Comparison of ENCODE assay signal across 8 mouse cellular contexts in the genomic region with DNA sequence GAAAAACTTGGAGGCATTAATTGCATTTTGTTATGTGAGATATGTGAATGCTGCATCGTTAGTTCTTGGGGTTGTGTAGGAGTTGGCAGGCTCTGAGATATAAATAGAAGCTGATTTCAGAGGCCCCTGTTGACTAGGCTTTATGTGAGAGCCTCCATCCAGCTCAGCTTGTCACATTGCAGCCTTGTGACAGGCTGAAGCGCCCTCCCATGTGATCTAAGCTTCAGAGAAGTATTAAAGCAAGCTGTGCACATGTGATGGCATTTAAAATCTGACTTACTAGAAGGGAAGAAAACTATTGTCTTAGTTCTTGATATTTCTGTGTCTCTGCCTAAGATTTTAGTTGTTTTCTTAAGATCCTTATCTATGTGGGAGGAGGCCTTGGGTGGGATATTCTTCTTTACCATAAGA. TPM values are rescaled to one million over a fixed set of nuclear protein-coding genes. Genes with fewer than 3 reads are reported as not detected.
A peak's percentile ranks its signal among the peaks of the same experiment; 100 is the strongest.
DNase-seq lines count a peak whose midpoint lies in the region; ATAC-seq and TF ChIP-seq lines count a peak whose summit lies in the region.

No protein-coding gene starts in this region.

- H3K4me2 ChIP-seq in heart, embryonic 12.5 days = peak overlapping the region; percentile 76
- H3K4me2 ChIP-seq in kidney, embryonic 16.5 days (replicated peaks; ENCODE audit: low read depth, low read length) = peak overlapping the region; percentile 67

- H3K79me2 ChIP-seq in liver, adult 2 months (ENCODE audit: control insufficient read depth, insufficient read depth, low read length) = peaks cover 11% of the 10 kb centered on the region; the same call in 1 of the 2 replicates

- no peaks in the 10 kb centered on the region for H3K9me3 ChIP-seq in erythroblast, embryonic 14.5 days (ENCODE audit: control insufficient read depth, low read length)
- H3K9me3 ChIP-seq in heart, embryonic 12.5 days (replicated peaks) = no peaks in the 10 kb centered on the region
- H3K9me3 ChIP-seq in kidney, embryonic 16.5 days (ENCODE audit: low read length) = no peaks in the 10 kb centered on the region

- H3K9ac ChIP-seq in heart, embryonic 12.5 days = peak overlapping the region; percentile 77
- H3K9ac ChIP-seq in kidney, embryonic 16.5 days (replicated peaks; ENCODE audit: low read length) = peak overlapping the region; percentile 76
- H3K9ac ChIP-seq in liver, adult 2 months (ENCODE audit: low read depth, low read length) = peak overlapping the region; percentile 1

- peaks cover 22% of the 10 kb centered on the region for H3K4me1 ChIP-seq in erythroblast, embryonic 14.5 days (ENCODE audit: control insufficient read depth)
- peaks cover 8% of the 10 kb centered on the region for H3K4me1 ChIP-seq in heart, embryonic 12.5 days (replicated peaks)
- H3K4me1 ChIP-seq in kidney, embryonic 16.5 days (ENCODE audit: insufficient read depth, low read length) = peaks cover 5% of the 10 kb centered on the region
- peaks cover 5% of the 10 kb centered on the region; the same call in 1 of the 2 replicates for H3K4me1 ChIP-seq in liver, adult 2 months (ENCODE audit: control insufficient read depth, insufficient read depth, low read length)

- peak; percentile 58 for ATAC-seq in heart, embryonic 12.5 days (ENCODE audit: insufficient number of reproducible peaks, low FRiP score)
- no peak; the same call in 1 of the 2 replicates for ATAC-seq in kidney, embryonic 16.5 days (ENCODE audit: low FRiP score, low TSS enrichment)

- peak; percentile 6 to 33 for DNase-seq in CD8-positive naive resting alpha-beta T cell, adult 2 months (ENCODE audit: low read depth in 2 of 2, low spot score in 2 of 2)
- peak; percentile 56 for DNase-seq in brain, embryonic 18.5 days (ENCODE audit: low read depth, low spot score)
- DNase-seq in liver, adult 2 months (ENCODE audit: extremely low read depth, low read depth, low spot score) = peak; percentile 84
- DNase-seq in monocyte, adult 2 months (ENCODE audit: low read depth in 1 of 2, low spot score in 2 of 2) = peak; percentile 5 to 53
- DNase-seq in splenic B cell, adult 2 months (ENCODE audit: low read depth, low spot score) = peak; percentile 85

- TF ChIP-seq POLR2A in liver, adult 2 months (IDR thresholded peaks at IDR 0.05; ENCODE audit: extremely low read depth, insufficient read depth, low read length) = no peak

- H3K36me3 ChIP-seq in erythroblast, embryonic 14.5 days (ENCODE audit: control insufficient read depth) = peaks cover 38% of the 10 kb centered on the region
- H3K36me3 ChIP-seq in heart, embryonic 12.5 days = peaks cover 15% of the 10 kb centered on the region
- H3K36me3 ChIP-seq in kidney, embryonic 16.5 days (ENCODE audit: insufficient read depth, low read length) = peaks cover 9% of the 10 kb centered on the region
- H3K36me3 ChIP-seq in liver, adult 2 months (ENCODE audit: control insufficient read depth, insufficient read depth, low read length) = peaks cover 18% of the 10 kb centered on the region
- H3K36me3 ChIP-seq in splenic B cell, adult 2 months (ENCODE audit: control insufficient read depth, insufficient read depth, low read length, poor library complexity, severe bottlenecking) = peaks cover 2% of the 10 kb centered on the region; the same call in 1 of the 2 replicates

- peak overlapping the region; percentile 88 for H3K4me3 ChIP-seq in erythroblast, embryonic 14.5 days (replicated peaks)
- H3K4me3 ChIP-seq in heart, embryonic 12.5 days = peak overlapping the region; percentile 99
- peak overlapping the region; percentile 72 for H3K4me3 ChIP-seq in kidney, embryonic 16.5 days (ENCODE audit: low read length)
- peak overlapping the region; percentile 74 for H3K4me3 ChIP-seq in liver, adult 2 months (ENCODE audit: insufficient read depth, low read depth, low read length)

- H3K27ac ChIP-seq in heart, embryonic 12.5 days (ENCODE audit: poor library complexity, severe bottlenecking) = peak overlapping the region; percentile 84
- H3K27ac ChIP-seq in kidney, embryonic 16.5 days (ENCODE audit: low read length) = peak overlapping the region; percentile 53; the same call in 1 of the 2 replicates
- H3K27ac ChIP-seq in liver, adult 2 months (replicated peaks; ENCODE audit: insufficient read depth, low read depth, low read length) = peak overlapping the region; percentile 11

- no peak for TF ChIP-seq CTCF in liver, adult 2 months (IDR thresholded peaks at IDR 0.05; ENCODE audit: low read depth, low read length)

- H3K27me3 ChIP-seq in erythroblast, embryonic 14.5 days (ENCODE audit: control insufficient read depth) = no peaks in the 10 kb centered on the region
- H3K27me3 ChIP-seq in heart, embryonic 12.5 days (replicated peaks) = no peaks in the 10 kb centered on the region
- H3K27me3 ChIP-seq in kidney, embryonic 16.5 days (ENCODE audit: insufficient read depth, low read length) = no peaks in the 10 kb centered on the region
- H3K27me3 ChIP-seq in liver, adult 2 months (ENCODE audit: control insufficient read depth, insufficient read depth, low read length) = no peaks in the 10 kb centered on the region
- H3K27me3 ChIP-seq in splenic B cell, adult 2 months (ENCODE audit: control insufficient read depth, insufficient read depth, low read length, poor library complexity, severe bottlenecking) = no peaks in the 10 kb centered on the region

- WGBS in heart, embryonic 12.5 days = 0% methylated on average over 2 of the region's 2 CpGs
- 0% methylated on average over 2 of the region's 2 CpGs for WGBS in kidney, embryonic 16.5 days
- WGBS in liver, adult 2 months = 0% methylated on average over 2 of the region's 2 CpGs

RNA-seq across cellular contexts. Expression of gene Zfand5, which starts 2.1 kb away (rescaled TPM):
- polyA plus RNA-seq in erythroblast, embryonic 14.5 days (2012) = 2.1 and 2.2 TPM in 2 replicates
- polyA plus RNA-seq in heart, embryonic 12.5 days (2016; fragmentation: Nextera tagmentation; extraction: Ambion mirVana) = 118 and 123 TPM in 2 replicates
- 79.6 and 79.7 TPM in 2 replicates for polyA plus RNA-seq in kidney, embryonic 16.5 days (2015; fragmentation: Nextera tagmentation; extraction: Ambion mirVana)
- total RNA-seq in liver, adult 2 months (2014; rRNA removed) = 37.9 and 39.7 TPM in 2 replicates
- 7.6 and 8.7 TPM in 2 replicates for polyA plus RNA-seq in liver, adult 2 months (2012; rRNA removed)

Comparison
In these comparisons a context has a peak if more than half of its experiments do, and no peak if none do; other contexts are left out.
1. DNase-seq: peak in every context shown above with its lines; median percentile 85 in splenic B cell, adult 2 months; 84 in liver, adult 2 months; 56 in brain, embryonic 18.5 days; 29 in monocyte, adult 2 months; 20 in CD8-positive naive resting alpha-beta T cell, adult 2 months.
2. H3K27ac ChIP-seq: peak in every context shown above with its lines; median percentile 84 in heart, embryonic 12.5 days; 53 in kidney, embryonic 16.5 days; 11 in liver, adult 2 months.
3. H3K9ac ChIP-seq: peak in every context shown above with its lines; median percentile 77 in heart, embryonic 12.5 days; 76 in kidney, embryonic 16.5 days; 1 in liver, adult 2 months.